Mouse (Mus musculus): ENCODE measurements around the gene Ankrd61.

GRCm38 (mm10) chr5:143906429-143906828 is 8.9 kb upstream of the Ankrd61 start:
- TF ChIP-seq CTCF (IDR thresholded peaks at IDR 0.05; ENCODE audit: extremely low read depth, insufficient read depth, low read length) (no peak), POLR2A (IDR thresholded peaks at IDR 0.05; ENCODE audit: extremely low read depth, insufficient read depth, low read length) (no peak)
